Mouse (Mus musculus) neural tube, embryonic 15.5 days (tissue): ENCODE measurements around the gene Adamts2. TPM values are rescaled to one million over a fixed set of nuclear protein-coding genes. Genes with fewer than 3 reads are reported as not detected.

Experiments
- polyA plus RNA-seq: library from polyadenylated mRNA; unstranded; fragments of >200 nt; fragmentation: Nextera tagmentation; extraction: Ambion mirVana; gene quantifications from 2 replicates; pipeline ENCODE4 v1.2.1, GENCODE M21; 2015

Adamts2 gene
- polyA plus RNA-seq, 1 experiment from 2014 or later: 4.7 TPM

Other genes starting within 250 kb of the Adamts2 start
- 0.55 and 1.8 TPM in 2 replicates for gene Cby3, start 247.6 kb upstream of the Adamts2 start, polyA plus RNA-seq
- gene Hnrnph1, start 225.1 kb upstream of the Adamts2 start, polyA plus RNA-seq: 390 and 401 TPM in 2 replicates
- 21.8 and 25.1 TPM in 2 replicates for gene Rufy1, start 171.0 kb upstream of the Adamts2 start, polyA plus RNA-seq
- 45.0 and 52.3 TPM in 2 replicates for gene Zfp354c, start 225.6 kb downstream of the Adamts2 start, polyA plus RNA-seq
- 1.5 TPM in 2 replicates for gene Zfp879, start 239.5 kb downstream of the Adamts2 start, polyA plus RNA-seq
- 0.04 and 0.11 TPM in 2 replicates for gene Grm6, start 248.6 kb downstream of the Adamts2 start, polyA plus RNA-seq